Mouse (Mus musculus) splenic B cell, adult 2 months (primary cell): Measurements from ENCODE around the gene Riox2.

ENCODE experiments used
- DNase-seq: peaks from one replicate; pipeline ENCODE4 v3.0.0-alpha.2; 2011; ENCODE audit warnings: low read depth, low spot score
- H3K27me3 ChIP-seq: 2 replicates; pipeline ENCODE4 v1.6.1; 2012; ENCODE audit warnings: mild to moderate bottlenecking, low read length, moderate library complexity, mixed read lengths; ENCODE audit not compliant: control insufficient read depth, poor library complexity, insufficient read depth, severe bottlenecking
- H3K36me3 ChIP-seq: 2 replicates; pipeline ENCODE4 v1.6.1; 2012; ENCODE audit warnings: mild to moderate bottlenecking, low read length, moderate library complexity, mixed read lengths; ENCODE audit not compliant: control insufficient read depth, poor library complexity, insufficient read depth, severe bottlenecking

Riox2 gene

DNA sequence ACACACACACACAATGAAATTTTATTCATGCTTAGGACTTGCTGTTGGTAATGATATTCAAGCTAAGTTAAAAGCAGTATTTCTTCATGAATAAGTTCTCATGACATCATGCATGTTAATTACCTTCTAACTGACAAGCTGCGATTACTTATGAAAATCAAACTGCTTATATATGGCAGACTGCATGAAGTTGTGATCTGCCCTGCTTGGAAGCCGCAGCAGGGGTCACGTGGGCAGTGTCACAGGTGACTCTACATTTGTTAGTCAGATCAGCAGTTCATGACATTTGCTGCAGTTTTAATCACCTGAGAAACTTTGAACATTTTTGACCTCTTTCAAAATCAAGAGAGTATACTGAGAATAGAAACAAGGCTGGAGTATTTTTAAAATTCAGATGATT, 69.4 kb downstream of the Riox2 start:
- no peaks in the 10 kb centered on the region for H3K27me3 ChIP-seq
- DNase-seq, result no peak
- H3K36me3 ChIP-seq, result no peaks in the 10 kb centered on the region

DNA sequence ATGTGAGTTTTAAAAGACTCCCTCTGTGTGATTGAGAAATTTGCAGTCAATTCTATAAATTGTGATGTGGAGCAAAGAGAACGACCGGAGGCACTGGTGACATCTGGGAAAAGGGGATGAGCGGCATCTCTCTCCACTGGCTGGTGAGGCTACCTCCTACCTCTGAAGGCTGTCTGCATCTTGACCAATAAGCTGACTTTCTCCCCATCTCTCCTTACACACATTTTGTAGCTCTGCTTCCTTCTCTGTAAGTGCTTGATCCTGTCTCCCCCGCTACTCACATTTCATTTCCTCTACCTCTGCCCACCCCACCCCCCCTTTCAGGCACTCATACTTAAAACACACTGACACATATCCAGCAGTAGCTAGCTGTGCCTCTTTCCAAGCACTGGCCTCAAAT, 69.8 kb downstream of the Riox2 start:
- no peaks in the 10 kb centered on the region for H3K27me3 ChIP-seq
- no peaks in the 10 kb centered on the region for H3K36me3 ChIP-seq
- DNase-seq, result no peak
